Mouse (Mus musculus): ENCODE data around the gene Nek8.

- no peak for TF ChIP-seq CTCF (IDR thresholded peaks at IDR 0.05; ENCODE audit: borderline replicate concordance, insufficient read depth, low read depth, low read length)
- TF ChIP-seq POLR2A (IDR thresholded peaks at IDR 0.05; ENCODE audit: borderline replicate concordance, insufficient read depth, low read length): no peak
Measured at GRCm38 (mm10) chr11:78174506-78174905, 2.0 kb downstream of the Nek8 start.

Data from cerebellum, adult 2 months (tissue).